Mouse (Mus musculus): Measurements from ENCODE around the gene Elf1. TPM values are rescaled to one million over a fixed set of nuclear protein-coding genes. Genes with fewer than 3 reads are reported as not detected.

Gene Elf1
- total and polyA plus RNA-seq, 3 experiments = 21.5 to 43.1 (median 24.2) TPM

GRCm38 (mm10) chr14:79511521-79511920, 30.5 kb downstream of the Elf1 start:
- no peaks in the 10 kb centered on the region for H3K9me3 ChIP-seq (replicated peaks; ENCODE audit: insufficient read depth, low read length)
- H3K4me3 ChIP-seq (ENCODE audit: control insufficient read depth in 1 of 2, insufficient read depth in 1 of 2, low read depth in 2 of 2, low read length in 2 of 2) = no peak overlapping the region
- H3K36me3 ChIP-seq (ENCODE audit: control insufficient read depth in 1 of 2, insufficient read depth in 2 of 2, low read length in 2 of 2) = peaks cover 0 to 9% of the 10 kb centered on the region in 2 experiments; a peak in 2 of 4 replicates
- H3K79me2 ChIP-seq (ENCODE audit: control insufficient read depth, insufficient read depth, low read length, poor library complexity) = peaks cover 3% of the 10 kb centered on the region
- no peak overlapping the region for H3K27ac ChIP-seq (ENCODE audit: control insufficient read depth, low read depth, low read length)
- H3K9ac ChIP-seq (ENCODE audit: control insufficient read depth, low read depth, low read length, poor library complexity, severe bottlenecking) = no peak overlapping the region
- H3K27me3 ChIP-seq (ENCODE audit: control insufficient read depth in 1 of 2, insufficient read depth in 2 of 2, low read length in 2 of 2) = no peaks in the 10 kb centered on the region
- DNase-seq (ENCODE audit: low read depth, low spot score) = no peak
- no peak for TF ChIP-seq ZMIZ1 (IDR thresholded peaks at IDR 0.05; ENCODE audit: low read depth, low read length)
- no peak for TF ChIP-seq UBTF (IDR thresholded peaks at IDR 0.05; ENCODE audit: borderline replicate concordance, insufficient read depth, low read depth, low read length)
- peaks cover 0 to 2% of the 10 kb centered on the region in 2 experiments; a peak in 2 of 4 replicates for H3K4me1 ChIP-seq (ENCODE audit: control insufficient read depth in 1 of 2, insufficient read depth in 2 of 2, low read length in 2 of 2)

DNA sequence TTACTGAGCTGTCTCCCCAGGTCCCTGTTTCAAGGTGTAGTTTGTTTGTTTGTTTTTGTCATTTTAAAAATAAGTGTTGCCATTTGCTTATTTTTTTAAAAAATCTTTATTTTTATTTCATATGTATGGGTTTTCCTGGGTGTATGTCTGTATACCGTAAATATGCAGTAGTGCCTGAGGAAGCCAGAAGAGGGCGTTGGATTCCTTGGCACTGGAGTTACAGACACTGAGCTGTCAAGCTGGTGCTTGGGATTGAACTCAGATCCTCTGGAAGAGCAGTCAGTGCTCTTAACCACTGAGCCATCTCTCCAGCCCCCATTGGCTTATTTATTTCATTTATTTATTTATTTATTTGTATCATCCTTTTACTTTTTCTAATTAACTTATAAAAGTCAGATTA, 33.0 kb downstream of the Elf1 start:
- H3K4me1 ChIP-seq (ENCODE audit: control insufficient read depth in 1 of 2, insufficient read depth in 2 of 2, low read length in 2 of 2) = peaks cover 2 to 12% of the 10 kb centered on the region in 2 experiments; a peak in 3 of 4 replicates

GRCm38 (mm10) chr14:79515100-79515499, 34.1 kb downstream of the Elf1 start:
- peaks cover 6 to 12% of the 10 kb centered on the region in 2 experiments for H3K4me1 ChIP-seq (ENCODE audit: control insufficient read depth in 1 of 2, insufficient read depth in 2 of 2, low read length in 2 of 2)
- TF ChIP-seq EP300 (IDR thresholded peaks at IDR 0.05; ENCODE audit: low read depth in 1 of 2, low read length in 2 of 2) = no peak
- TF ChIP-seq MYC (IDR thresholded peaks at IDR 0.05; ENCODE audit: low read depth, low read length) = no peak
- TF ChIP-seq POLR2A (IDR thresholded peaks at IDR 0.05; ENCODE audit: control insufficient read depth in 1 of 2, insufficient read depth in 1 of 2, low read depth in 1 of 2, low read length in 2 of 2, poor library complexity in 1 of 2) = no peak
- TF ChIP-seq CHD1 (IDR thresholded peaks at IDR 0.05; ENCODE audit: low read depth, low read length) = no peak
- peaks cover 33% of the 10 kb centered on the region for H3K79me2 ChIP-seq (ENCODE audit: control insufficient read depth, insufficient read depth, low read length, poor library complexity)
- H3K27me3 ChIP-seq (ENCODE audit: control insufficient read depth in 1 of 2, insufficient read depth in 2 of 2, low read length in 2 of 2) = no peaks in the 10 kb centered on the region
- H3K36me3 ChIP-seq (ENCODE audit: control insufficient read depth in 1 of 2, insufficient read depth in 2 of 2, low read length in 2 of 2) = peaks cover 0 to 24% of the 10 kb centered on the region in 2 experiments; a peak in 2 of 4 replicates
- no peak for DNase-seq (ENCODE audit: low read depth, low spot score)
- no peaks in the 10 kb centered on the region for H3K9me3 ChIP-seq (replicated peaks; ENCODE audit: insufficient read depth, low read length)
- H3K27ac ChIP-seq (ENCODE audit: control insufficient read depth, low read depth, low read length) = peak overlapping the region; percentile 97
- peak overlapping the region; percentile 84 for H3K9ac ChIP-seq (ENCODE audit: control insufficient read depth, low read depth, low read length, poor library complexity, severe bottlenecking)
- H3K4me3 ChIP-seq (ENCODE audit: control insufficient read depth in 1 of 2, insufficient read depth in 1 of 2, low read depth in 2 of 2, low read length in 2 of 2) = peak overlapping the region; percentile 74 to 94

More for the DNA sequence above, 33.0 kb downstream of the Elf1 start:
- TF ChIP-seq SIN3A (IDR thresholded peaks at IDR 0.05; ENCODE audit: low read length) = 0 out of 2 replicates have a peak, but pooled peaks have one; percentile 24
- peak; percentile 50 for TF ChIP-seq ZC3H11A (IDR thresholded peaks at IDR 0.05; ENCODE audit: low read depth, low read length)
- no peak for TF ChIP-seq GABPA (IDR thresholded peaks at IDR 0.05; ENCODE audit: low read depth, low read length)
- no peak for TF ChIP-seq GATA1 (IDR thresholded peaks at IDR 0.05; ENCODE audit: low read depth, low read length)
- TF ChIP-seq RAD21 (IDR thresholded peaks at IDR 0.05; ENCODE audit: low read depth, low read length) = peak; percentile 68
- TF ChIP-seq SMC3 (IDR thresholded peaks at IDR 0.05; ENCODE audit: low read depth, low read length) = peak; percentile 67
- peak; percentile 34 to 65 (median 61); a peak in 5 of 6 replicates for TF ChIP-seq CTCF (IDR thresholded peaks at IDR 0.05 in 2 of 3, conservative IDR thresholded peaks at IDR 0.05 in 1 of 3; ENCODE audit: control insufficient read depth in 1 of 3, insufficient read depth in 1 of 3, low read depth in 2 of 3, low read length in 3 of 3, poor library complexity in 1 of 3, severe bottlenecking in 1 of 3)
- Histone ChIP-seq H3K36me3 (ENCODE audit: control insufficient read depth in 1 of 2, insufficient read depth in 2 of 2, low read length in 2 of 2) (peaks cover 0 to 18% of the 10 kb centered on the region in 2 experiments; a peak in 2 of 4 replicates), H3K79me2 (ENCODE audit: control insufficient read depth, insufficient read depth, low read length, poor library complexity) (peaks cover 24% of the 10 kb centered on the region), H3K4me3 (ENCODE audit: control insufficient read depth in 1 of 2, insufficient read depth in 1 of 2, low read depth in 2 of 2, low read length in 2 of 2) (no peak overlapping the region), H3K9me3 (replicated peaks; ENCODE audit: insufficient read depth, low read length) (no peaks in the 10 kb centered on the region), H3K27me3 (ENCODE audit: control insufficient read depth in 1 of 2, insufficient read depth in 2 of 2, low read length in 2 of 2) (no peaks in the 10 kb centered on the region), H3K9ac (ENCODE audit: control insufficient read depth, low read depth, low read length, poor library complexity, severe bottlenecking) (no peak overlapping the region), H3K27ac (ENCODE audit: control insufficient read depth, low read depth, low read length) (no peak overlapping the region)
- DNase-seq (ENCODE audit: low read depth, low spot score) = peak; percentile 72

Data from MEL (cell line).